Mouse (Mus musculus) myocyte (in vitro differentiated cells): ENCODE measurements around the gene Ttc9b.

Experiments used
- CEBPB ChIP-seq: IDR thresholded peaks from 2 replicates; pipeline ENCODE4 v1.6.1; 2011; ENCODE audit warnings: mild to moderate bottlenecking, moderate library complexity; ENCODE audit not compliant: poor library complexity, insufficient read depth, severe bottlenecking
- E2F4 ChIP-seq: IDR thresholded peaks from one replicate; pipeline ENCODE4 v1.6.1; 2011; ENCODE audit warnings: mild to moderate bottlenecking, control low read depth, moderate library complexity; ENCODE audit not compliant: insufficient read depth
- MAX ChIP-seq: IDR thresholded peaks from one replicate; pipeline ENCODE4 v1.6.1; 2011; ENCODE audit warnings: low read depth, mild to moderate bottlenecking, control low read depth
- MYOD1 ChIP-seq, 3 experiments: IDR thresholded peaks; one replicate each; pipeline ENCODE4 v1.6.1; 2011; ENCODE audit warnings: control low read depth in 2 of 3, low read depth in 2 of 3, mild to moderate bottlenecking in 2 of 3, moderate library complexity in 1 of 3; ENCODE audit not compliant: insufficient read length in 2 of 3, control insufficient read depth in 1 of 3
- MYOG ChIP-seq, 3 experiments: IDR thresholded peaks; one replicate each; pipeline ENCODE4 v1.6.1; 2011; ENCODE audit warnings: control low read depth in 2 of 3, low read depth in 2 of 3, mild to moderate bottlenecking in 2 of 3; ENCODE audit not compliant: insufficient read length in 2 of 3, control insufficient read depth in 1 of 3, insufficient read depth in 1 of 3
- POLR2A ChIP-seq: IDR thresholded peaks from one replicate; pipeline ENCODE4 v1.6.1; 2011; ENCODE audit warnings: low read depth, mild to moderate bottlenecking, control low read depth, moderate library complexity; ENCODE audit not compliant: insufficient read length
- POLR2AphosphoS2 ChIP-seq: IDR thresholded peaks from one replicate; pipeline ENCODE4 v1.6.1; 2011; ENCODE audit warnings: low read depth, control low read depth; ENCODE audit not compliant: insufficient read length
- REST ChIP-seq: IDR thresholded peaks from one replicate; pipeline ENCODE4 v1.6.1; 2011; ENCODE audit warnings: mild to moderate bottlenecking, control low read depth, moderate library complexity; ENCODE audit not compliant: insufficient read depth, insufficient read length
- TCF12 ChIP-seq: IDR thresholded peaks from one replicate; pipeline ENCODE4 v1.6.1; 2011; ENCODE audit warnings: mild to moderate bottlenecking, control low read depth; ENCODE audit not compliant: poor library complexity, insufficient read depth, severe bottlenecking
- TCF3 ChIP-seq: IDR thresholded peaks from one replicate; pipeline ENCODE4 v1.6.1; 2011; ENCODE audit warnings: low read depth, control low read depth; ENCODE audit not compliant: insufficient read length
- USF1 ChIP-seq: IDR thresholded peaks from one replicate; pipeline ENCODE4 v1.6.1; 2011; ENCODE audit warnings: low read depth, mild to moderate bottlenecking, control low read depth, moderate library complexity

DNA sequence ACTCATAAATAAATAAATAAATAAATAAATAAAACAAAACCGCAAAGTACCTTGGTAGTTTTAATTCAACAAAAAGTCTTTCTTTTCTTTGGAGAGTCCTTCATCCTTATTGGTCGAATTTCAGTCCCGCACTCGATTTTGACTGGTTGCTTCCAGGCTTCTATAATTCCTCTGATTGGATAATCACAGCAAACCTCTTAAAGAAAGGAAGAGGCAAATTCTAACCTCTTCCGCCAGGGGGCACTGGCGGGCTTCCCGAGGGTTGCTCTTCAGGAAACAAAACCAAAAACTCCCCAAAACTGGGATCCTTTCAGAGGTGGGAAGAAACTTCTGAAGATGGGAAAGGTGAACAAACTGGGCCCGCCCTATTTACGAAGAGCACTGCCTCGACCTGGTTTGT lies 2.8 kb upstream of the Ttc9b start:
- TF ChIP-seq POLR2A, result no peak
- TF ChIP-seq MYOD1 (IDR thresholded peaks at IDR 0.05; ENCODE audit: control insufficient read depth in 1 of 3, insufficient read length in 2 of 3, low read depth in 2 of 3), result no peak
- TF ChIP-seq E2F4, result no peak
- no peak for TF ChIP-seq MAX
- no peak for TF ChIP-seq USF1
- no peak for TF ChIP-seq POLR2AphosphoS2
- TF ChIP-seq REST, result no peak
- TF ChIP-seq MYOG (IDR thresholded peaks at IDR 0.05; ENCODE audit: control insufficient read depth in 1 of 3, insufficient read depth in 1 of 3, insufficient read length in 2 of 3, low read depth in 2 of 3), result no peak
- TF ChIP-seq CEBPB, result no peak
- no peak for TF ChIP-seq TCF12
- TF ChIP-seq TCF3, result no peak
